Mouse (Mus musculus): ENCODE data around the gene Rbms3. TPM values are rescaled to one million over a fixed set of nuclear protein-coding genes. Genes with fewer than 3 reads are reported as not detected.

Rbms3 gene
- polyA plus RNA-seq, 1 experiment from 2014 or later, result 8.2 TPM

GRCm38 (mm10) chr9:117067703-117068419, 561.9 kb downstream of the Rbms3 start:
- Histone ChIP-seq H3K27ac (no peak overlapping the region), H3K4me3 (no peak overlapping the region), H3K9me3 (no peaks in the 10 kb centered on the region; the same call in 1 of the 2 replicates), H3K27me3 (ENCODE audit: poor library complexity, severe bottlenecking) (no peaks in the 10 kb centered on the region), H3K36me3 (replicated peaks) (no peaks in the 10 kb centered on the region), H3K4me1 (peaks cover 10% of the 10 kb centered on the region)
- no peak for DNase-seq (ENCODE audit: extremely low spot score, low spot score)
- 91% methylated on average over 11 of the region's 11 CpGs for WGBS

DNA sequence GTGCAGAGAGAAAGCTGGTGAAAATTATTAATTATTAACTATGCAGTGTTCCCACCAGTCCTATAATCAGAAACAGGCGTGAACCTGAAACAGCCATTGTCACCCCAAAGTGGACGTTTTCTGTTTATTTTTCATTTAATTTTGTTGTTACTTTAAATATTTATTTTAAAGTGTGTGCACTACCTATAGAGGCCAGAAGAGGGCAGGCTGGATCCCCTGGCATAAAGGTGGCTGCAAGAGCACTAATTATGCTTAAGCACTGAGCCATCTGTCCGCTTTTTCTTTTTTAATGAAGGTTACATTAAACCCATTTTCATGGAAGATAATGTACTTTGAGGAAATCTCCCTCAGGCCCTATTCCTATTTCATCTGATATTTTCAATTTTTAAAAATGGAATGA, 563.2 kb downstream of the Rbms3 start:
- no peaks in the 10 kb centered on the region for H3K36me3 ChIP-seq (replicated peaks)
- H3K27ac ChIP-seq, result no peak overlapping the region
- 85% methylated on average over 3 of the region's 3 CpGs for WGBS
- no peaks in the 10 kb centered on the region; the same call in 1 of the 2 replicates for H3K9me3 ChIP-seq
- no peaks in the 10 kb centered on the region for H3K27me3 ChIP-seq (ENCODE audit: poor library complexity, severe bottlenecking)
- no peaks in the 10 kb centered on the region for H3K4me1 ChIP-seq
- DNase-seq (ENCODE audit: extremely low spot score, low spot score), result no peak
- H3K4me3 ChIP-seq, result no peak overlapping the region

DNA sequence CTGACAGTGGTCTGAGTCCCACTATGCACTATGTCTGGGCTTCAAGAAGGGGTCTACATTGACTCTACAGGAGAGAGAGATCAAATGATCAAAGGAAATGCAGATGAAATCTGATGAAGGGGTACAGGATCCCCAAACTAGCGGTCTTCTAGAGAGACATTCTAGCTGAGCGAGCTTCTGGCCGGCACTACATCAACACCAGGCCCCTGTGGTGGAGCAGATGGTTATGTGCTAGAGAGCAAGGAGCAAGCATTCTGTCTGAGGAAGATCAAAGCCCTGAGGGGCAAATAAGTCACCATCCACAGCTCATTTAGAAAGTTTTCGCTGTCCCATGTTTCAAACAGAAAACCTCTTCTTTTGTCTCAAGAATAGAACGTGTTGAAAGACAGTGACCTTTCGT, 564.1 kb downstream of the Rbms3 start:
- no peaks in the 10 kb centered on the region; the same call in 1 of the 2 replicates for H3K9me3 ChIP-seq
- no peaks in the 10 kb centered on the region for H3K36me3 ChIP-seq (replicated peaks)
- no peak overlapping the region for H3K27ac ChIP-seq
- 94% methylated on average over 6 of the region's 6 CpGs for WGBS
- H3K4me1 ChIP-seq, result no peaks in the 10 kb centered on the region
- no peak overlapping the region for H3K4me3 ChIP-seq
- no peak for DNase-seq (ENCODE audit: extremely low spot score, low spot score)
- no peaks in the 10 kb centered on the region for H3K27me3 ChIP-seq (ENCODE audit: poor library complexity, severe bottlenecking)

- H3K9me3 ChIP-seq, result no peaks in the 10 kb centered on the region
- H3K27ac ChIP-seq, result no peak overlapping the region
- no peak overlapping the region for H3K4me3 ChIP-seq
- H3K27me3 ChIP-seq (ENCODE audit: poor library complexity, severe bottlenecking), result no peaks in the 10 kb centered on the region
- no peaks in the 10 kb centered on the region for H3K4me1 ChIP-seq
- no peak for DNase-seq (ENCODE audit: extremely low spot score, low spot score)
- no peaks in the 10 kb centered on the region for H3K36me3 ChIP-seq (replicated peaks)
- WGBS, result 96% methylated on average over 1 of the region's 1 CpGs
These were observed 570.1 kb downstream of the Rbms3 start for GRCm38 (mm10) chr9:117059586-117059985.

- DNase-seq (ENCODE audit: extremely low spot score, low spot score), result no peak
- Histone ChIP-seq H3K9me3 (no peaks in the 10 kb centered on the region), H3K27ac (no peak overlapping the region), H3K27me3 (ENCODE audit: poor library complexity, severe bottlenecking) (no peaks in the 10 kb centered on the region), H3K36me3 (replicated peaks) (no peaks in the 10 kb centered on the region), H3K4me3 (no peak overlapping the region), H3K4me1 (no peaks in the 10 kb centered on the region)
- WGBS, result 87% methylated on average over 6 of the region's 6 CpGs
These were observed 570.6 kb downstream of the Rbms3 start for GRCm38 (mm10) chr9:117059135-117059534.

DNA sequence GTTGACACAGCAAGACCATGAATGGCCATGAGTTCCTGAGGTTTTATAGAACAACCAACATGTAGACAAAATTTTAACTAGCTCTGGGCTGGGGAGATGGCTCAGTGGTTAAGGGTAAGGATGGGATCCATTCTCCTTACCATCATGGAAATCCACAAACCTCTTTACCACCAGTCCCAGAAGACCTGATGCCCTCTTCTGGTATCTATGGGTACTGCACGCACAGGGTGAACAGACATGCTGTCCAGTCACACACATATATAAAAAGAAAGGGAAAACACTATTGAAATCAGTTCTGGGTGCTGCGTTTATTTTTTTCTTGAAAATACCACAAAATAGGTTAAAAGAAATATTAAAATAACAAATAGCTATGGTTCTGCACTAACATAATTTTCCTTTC, 577.8 kb downstream of the Rbms3 start:
- no peak overlapping the region for H3K27ac ChIP-seq
- 0 out of 2 replicates have a peak, but pooled peaks cover 5% of the 10 kb centered on the region for H3K4me1 ChIP-seq
- no peaks in the 10 kb centered on the region for H3K27me3 ChIP-seq (ENCODE audit: poor library complexity, severe bottlenecking)
- no peak overlapping the region for H3K4me3 ChIP-seq
- H3K9me3 ChIP-seq, result no peaks in the 10 kb centered on the region
- no peak for DNase-seq (ENCODE audit: extremely low spot score, low spot score)
- 97% methylated on average over 2 of the region's 2 CpGs for WGBS
- no peaks in the 10 kb centered on the region for H3K36me3 ChIP-seq (replicated peaks)

- no peaks in the 10 kb centered on the region for H3K9me3 ChIP-seq
- WGBS, result 90% methylated on average over 1 of the region's 1 CpGs
- no peaks in the 10 kb centered on the region for H3K27me3 ChIP-seq (ENCODE audit: poor library complexity, severe bottlenecking)
- no peak for DNase-seq (ENCODE audit: extremely low spot score, low spot score)
- no peak overlapping the region for H3K4me3 ChIP-seq
- H3K4me1 ChIP-seq, result 0 out of 2 replicates have a peak, but pooled peaks cover 7% of the 10 kb centered on the region
- H3K36me3 ChIP-seq (replicated peaks), result no peaks in the 10 kb centered on the region
- H3K27ac ChIP-seq, result no peak overlapping the region
These were observed 581.1 kb downstream of the Rbms3 start for GRCm38 (mm10) chr9:117048641-117049040.

- 0 out of 2 replicates have a peak, but pooled peaks cover 3% of the 10 kb centered on the region for H3K4me1 ChIP-seq
- 79% methylated on average over 2 of the region's 2 CpGs for WGBS
These were observed 587.7 kb downstream of the Rbms3 start for GRCm38 (mm10) chr9:117041993-117042366.

DNA sequence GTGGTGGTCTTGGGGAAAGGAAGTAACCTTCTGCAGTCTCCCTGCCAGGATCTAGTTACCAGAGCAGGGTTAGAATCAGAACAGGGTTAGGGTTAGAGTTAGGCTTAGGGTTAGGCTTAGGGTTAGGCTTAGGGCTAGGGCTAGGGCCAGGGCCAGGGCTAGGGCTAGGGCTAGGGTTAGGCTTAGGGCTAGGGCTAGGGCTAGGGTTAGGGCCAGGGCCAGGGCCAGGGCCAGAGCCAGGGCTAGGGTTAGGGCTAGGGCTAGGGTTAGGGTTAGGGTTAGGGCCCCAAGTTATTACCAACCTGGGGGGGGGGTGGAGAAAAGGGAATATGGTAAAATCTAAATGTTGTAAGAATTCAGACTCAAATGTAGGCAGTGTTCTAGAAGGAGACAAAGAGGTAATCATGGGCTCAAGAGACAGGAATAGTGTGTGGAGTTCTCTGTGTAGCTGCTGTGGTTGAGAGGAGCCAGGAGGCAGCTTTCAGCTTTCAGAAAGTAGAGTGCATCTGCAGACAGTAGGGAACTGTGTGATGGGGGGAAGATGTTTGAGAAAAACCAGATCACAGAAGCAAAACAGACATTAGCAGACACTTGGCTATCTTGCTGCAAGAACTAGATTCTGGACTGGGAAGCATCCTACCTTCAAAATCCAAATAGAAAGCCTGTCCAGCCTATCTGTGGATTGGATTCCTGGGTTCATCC, 588.3 kb downstream of the Rbms3 start:
- no peaks in the 10 kb centered on the region for H3K9me3 ChIP-seq
- no peak overlapping the region for H3K27ac ChIP-seq

More at GRCm38 (mm10) chr9:117041993-117042366, 587.7 kb downstream of the Rbms3 start:
- no peak for DNase-seq (ENCODE audit: extremely low spot score, low spot score)
- no peaks in the 10 kb centered on the region for H3K36me3 ChIP-seq (replicated peaks)
- H3K27me3 ChIP-seq (ENCODE audit: poor library complexity, severe bottlenecking), result no peaks in the 10 kb centered on the region
- H3K27ac ChIP-seq, result no peak overlapping the region
- no peak overlapping the region for H3K4me3 ChIP-seq
- no peaks in the 10 kb centered on the region for H3K9me3 ChIP-seq

GRCm38 (mm10) chr9:117039941-117040453, 589.7 kb downstream of the Rbms3 start:
- Histone ChIP-seq H3K27me3 (ENCODE audit: poor library complexity, severe bottlenecking) (no peaks in the 10 kb centered on the region), H3K9me3 (no peaks in the 10 kb centered on the region), H3K27ac (no peak overlapping the region), H3K4me3 (no peak overlapping the region), H3K4me1 (no peaks in the 10 kb centered on the region), H3K36me3 (replicated peaks) (no peaks in the 10 kb centered on the region)
- no peak for DNase-seq (ENCODE audit: extremely low spot score, low spot score)
- WGBS, result 82% methylated on average over 6 of the region's 6 CpGs

More for the DNA sequence above, 588.3 kb downstream of the Rbms3 start:
- Histone ChIP-seq H3K36me3 (replicated peaks) (no peaks in the 10 kb centered on the region), H3K27me3 (ENCODE audit: poor library complexity, severe bottlenecking) (no peaks in the 10 kb centered on the region), H3K4me1 (no peaks in the 10 kb centered on the region), H3K4me3 (no peak overlapping the region)
- no peak for DNase-seq (ENCODE audit: extremely low spot score, low spot score)

DNA sequence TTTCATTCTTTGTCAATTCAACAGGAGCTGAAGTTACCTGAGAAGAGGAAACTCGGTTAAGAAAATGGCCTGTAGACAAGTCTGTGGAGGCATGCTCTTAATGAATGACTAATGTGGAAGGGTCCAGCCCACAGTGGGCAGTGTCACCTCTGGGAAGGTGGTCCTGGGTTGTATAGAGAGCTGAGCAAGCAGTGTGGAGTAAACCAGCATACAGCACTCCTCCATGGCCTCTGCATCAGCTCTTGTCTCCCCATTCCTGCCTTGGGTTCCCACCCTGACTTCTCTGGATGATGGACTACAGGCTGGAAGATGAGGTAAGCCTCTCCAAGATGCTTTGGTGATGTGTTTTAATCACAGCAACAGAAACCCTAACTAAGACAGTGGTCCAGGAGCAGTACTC, 597.0 kb downstream of the Rbms3 start:
- H3K27me3 ChIP-seq (ENCODE audit: poor library complexity, severe bottlenecking), result no peaks in the 10 kb centered on the region
- H3K9me3 ChIP-seq, result no peaks in the 10 kb centered on the region
- no peak for DNase-seq (ENCODE audit: extremely low spot score, low spot score)
- no peaks in the 10 kb centered on the region for H3K36me3 ChIP-seq (replicated peaks)
- 85% methylated on average over 1 of the region's 1 CpGs for WGBS
- no peaks in the 10 kb centered on the region for H3K4me1 ChIP-seq
- no peak overlapping the region for H3K27ac ChIP-seq
- no peak overlapping the region for H3K4me3 ChIP-seq

- no peak overlapping the region for H3K4me3 ChIP-seq
- 85% methylated on average over 11 of the region's 11 CpGs for WGBS
- H3K27me3 ChIP-seq (ENCODE audit: poor library complexity, severe bottlenecking), result no peaks in the 10 kb centered on the region
- no peaks in the 10 kb centered on the region for H3K9me3 ChIP-seq
- DNase-seq (ENCODE audit: extremely low spot score, low spot score), result no peak
- no peak overlapping the region for H3K27ac ChIP-seq
- H3K4me1 ChIP-seq, result no peaks in the 10 kb centered on the region
- no peaks in the 10 kb centered on the region for H3K36me3 ChIP-seq (replicated peaks)
These were observed 598.5 kb downstream of the Rbms3 start for GRCm38 (mm10) chr9:117031237-117031636.

DNA sequence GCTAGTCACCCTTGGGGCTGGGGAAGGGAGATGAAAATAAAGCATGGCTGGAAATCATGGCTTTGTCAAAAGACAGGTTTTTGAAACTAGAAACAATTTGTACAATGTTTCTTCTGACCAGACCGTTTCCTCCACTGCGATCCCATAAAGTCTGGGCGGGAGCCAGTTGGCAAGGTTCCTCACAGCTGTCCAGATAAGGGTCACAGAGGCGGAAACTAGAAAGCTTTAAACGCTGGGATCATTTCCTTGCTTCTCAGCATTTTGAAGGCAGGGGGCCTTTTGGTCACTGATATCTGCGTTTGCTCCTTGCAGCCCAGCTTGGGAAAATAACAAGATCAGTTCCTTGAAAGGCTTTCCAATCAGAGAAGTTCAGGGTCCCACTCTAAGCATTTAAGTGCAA, 598.9 kb downstream of the Rbms3 start:
- Histone ChIP-seq H3K4me1 (no peaks in the 10 kb centered on the region), H3K9me3 (no peaks in the 10 kb centered on the region), H3K27ac (no peak overlapping the region), H3K27me3 (ENCODE audit: poor library complexity, severe bottlenecking) (no peaks in the 10 kb centered on the region), H3K4me3 (no peak overlapping the region), H3K36me3 (replicated peaks) (no peaks in the 10 kb centered on the region)
- 74% methylated on average over 6 of the region's 6 CpGs for WGBS
- DNase-seq (ENCODE audit: extremely low spot score, low spot score), result no peak

Data from forebrain, embryonic 10.5 days (tissue).